Mouse (Mus musculus) forebrain, postnatal 0 days (tissue): ENCODE measurements around the gene St3gal2. TPM values are rescaled to one million over a fixed set of nuclear protein-coding genes. Genes with fewer than 3 reads are reported as not detected.

Experiments
- ATAC-seq: fragments of 200-750 bp; cut with Nextera tagmentation; 2 replicates; pipeline ENCODE4 v1.8.0; 2017; ENCODE audit warnings: mild to moderate bottlenecking, moderate library complexity
- DNase-seq: peaks from one replicate; pipeline ENCODE4 v3.0.0-alpha.2; 2015
- H3K27ac ChIP-seq: fragments of 300-500 bp; sonication (generic); 2 replicates; pipeline ENCODE4 v1.5.1; 2014; ENCODE audit warnings: low read depth, mild to moderate bottlenecking, antibody characterized with exemption, low read length, moderate library complexity, mixed read lengths
- H3K27me3 ChIP-seq: fragments of 300-500 bp; sonication (generic); 2 replicates; pipeline ENCODE4 v1.6.1; 2014; ENCODE audit warnings: mild to moderate bottlenecking, low read length, mixed read lengths; ENCODE audit not compliant: insufficient read depth
- H3K36me3 ChIP-seq: fragments of 300-500 bp; sonication (generic); 2 replicates; pipeline ENCODE4 v1.6.1; 2014; ENCODE audit warnings: mild to moderate bottlenecking, moderate library complexity; ENCODE audit not compliant: insufficient read depth
- H3K4me1 ChIP-seq: fragments of 300-500 bp; sonication (generic); 2 replicates; pipeline ENCODE4 v1.6.1; 2014; ENCODE audit warnings: antibody characterized with exemption; ENCODE audit not compliant: insufficient read depth
- H3K4me2 ChIP-seq: fragments of 300-500 bp; sonication (generic); 2 replicates; pipeline ENCODE4 v1.6.1; 2014; ENCODE audit warnings: low read depth, mild to moderate bottlenecking, moderate library complexity
- H3K4me3 ChIP-seq: fragments of 300-500 bp; sonication (generic); 2 replicates; pipeline ENCODE4 v1.5.1; 2014; ENCODE audit warnings: low read depth, low read length, mixed read lengths
- H3K9ac ChIP-seq: fragments of 300-500 bp; sonication (generic); 2 replicates; pipeline ENCODE4 v1.6.1; 2014; ENCODE audit warnings: mild to moderate bottlenecking
- H3K9me3 ChIP-seq: fragments of 300-500 bp; sonication (generic); 2 replicates; pipeline ENCODE4 v1.6.1; 2016; ENCODE audit warnings: low read length
- CTCF ChIP-seq: sonication (generic); IDR thresholded peaks from 2 replicates; pipeline ENCODE4 v1.5.1; 2016; ENCODE audit warnings: antibody characterized with exemption, control low read depth, low read depth
- WGBS: fragments of 180-500 bp; shearing (Covaris S2); extraction: QIAGEN DNeasy Blood & Tissue Kit; methylation state at CpG from one replicate; pipeline ENCODE4 v1.1.7; 2014; 5-methylcytosine and 5-hydroxymethylcytosine counted together
- polyA plus RNA-seq: library from polyadenylated mRNA; unstranded; fragments of >200 nt; fragmentation: Nextera tagmentation; extraction: Ambion mirVana; gene quantifications from 2 replicates; pipeline ENCODE4 v1.2.1, GENCODE M21; 2015
- total RNA-seq: library from RNA; depleted of rRNA; stranded (reverse); fragments of >200 nt; gene quantifications from 2 replicates; pipeline ENCODE4 v1.2.3, GENCODE M21; 2014

Gene St3gal2
- total and polyA plus RNA-seq, 2 experiments from 2014 or later: 22.1 to 30.7 TPM

- Histone ChIP-seq H3K27ac (no peak overlapping the region), H3K4me3 (no peak overlapping the region), H3K4me2 (no peak overlapping the region), H3K27me3 (no peaks in the 10 kb centered on the region), H3K9ac (no peak overlapping the region), H3K4me1 (no peaks in the 10 kb centered on the region), H3K36me3 (peaks cover 10% of the 10 kb centered on the region), H3K9me3 (no peaks in the 10 kb centered on the region)
- ATAC-seq (no peak), DNase-seq (no peak)
- 82% methylated on average over 8 of the region's 8 CpGs for WGBS
- TF ChIP-seq CTCF: no peak
These were observed 31.3 kb upstream of the St3gal2 start for GRCm38 (mm10) chr8:110888441-110888840.

GRCm38 (mm10) chr8:110888860-110889259 lies 30.9 kb upstream of the St3gal2 start:
- no peak for DNase-seq

GRCm38 (mm10) chr8:110889904-110890470 lies 29.7 kb upstream of the St3gal2 start:
- WGBS: 76% methylated on average over 12 of the region's 12 CpGs
- TF ChIP-seq CTCF: no peak
- H3K27ac ChIP-seq: no peak overlapping the region
- no peak overlapping the region for H3K4me2 ChIP-seq
- no peaks in the 10 kb centered on the region for H3K27me3 ChIP-seq
- no peak overlapping the region for H3K4me3 ChIP-seq
- no peaks in the 10 kb centered on the region for H3K4me1 ChIP-seq
- H3K36me3 ChIP-seq: no peaks in the 10 kb centered on the region
- ATAC-seq (no peak), DNase-seq (no peak)
- no peaks in the 10 kb centered on the region for H3K9me3 ChIP-seq
- no peak overlapping the region for H3K9ac ChIP-seq

More at GRCm38 (mm10) chr8:110888860-110889259, 30.9 kb upstream of the St3gal2 start:
- no peak for TF ChIP-seq CTCF
- WGBS: 93% methylated on average over 16 of the region's 16 CpGs
- ATAC-seq: no peak
- Histone ChIP-seq H3K27ac (no peak overlapping the region), H3K4me3 (no peak overlapping the region), H3K36me3 (peaks cover 6% of the 10 kb centered on the region), H3K4me1 (no peaks in the 10 kb centered on the region), H3K9ac (no peak overlapping the region), H3K4me2 (no peak overlapping the region), H3K9me3 (no peaks in the 10 kb centered on the region), H3K27me3 (no peaks in the 10 kb centered on the region)

DNA sequence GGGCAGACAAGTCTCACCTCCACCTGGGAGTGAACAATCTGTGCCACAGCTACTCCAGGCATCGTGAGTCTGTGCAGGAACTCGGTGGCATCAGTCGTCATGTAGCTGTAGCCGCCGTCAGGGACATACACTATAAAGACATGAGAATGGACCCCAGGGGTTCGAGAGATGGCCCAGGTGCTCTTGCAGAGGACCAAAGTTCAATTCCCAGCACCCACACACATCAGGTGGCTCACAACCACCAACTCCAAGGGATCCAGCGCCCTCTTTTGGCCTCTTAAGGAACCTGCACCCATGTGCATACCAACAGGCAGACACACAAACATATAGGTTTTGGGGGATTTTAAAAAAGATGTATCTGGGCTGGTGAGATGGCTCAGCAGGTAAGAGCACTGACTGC lies 27.7 kb upstream of the St3gal2 start:
- 86% methylated on average over 7 of the region's 7 CpGs for WGBS
- TF ChIP-seq CTCF: no peak

GRCm38 (mm10) chr8:110892913-110893312 lies 26.8 kb upstream of the St3gal2 start:
- Histone ChIP-seq H3K4me3 (no peak overlapping the region), H3K4me1 (no peaks in the 10 kb centered on the region), H3K9me3 (no peaks in the 10 kb centered on the region), H3K9ac (no peak overlapping the region), H3K27ac (no peak overlapping the region), H3K4me2 (no peak overlapping the region), H3K27me3 (no peaks in the 10 kb centered on the region), H3K36me3 (no peaks in the 10 kb centered on the region)
- TF ChIP-seq CTCF: no peak
- DNase-seq: no peak
- no peak for ATAC-seq
- 94% methylated on average over 2 of the region's 2 CpGs for WGBS

More for the DNA sequence above, 27.7 kb upstream of the St3gal2 start:
- no peak for DNase-seq
- H3K9me3 ChIP-seq: no peaks in the 10 kb centered on the region
- H3K4me3 ChIP-seq: no peak overlapping the region
- no peak for ATAC-seq
- no peaks in the 10 kb centered on the region for H3K4me1 ChIP-seq
- no peaks in the 10 kb centered on the region for H3K36me3 ChIP-seq
- no peak overlapping the region for H3K27ac ChIP-seq
- H3K9ac ChIP-seq: no peak overlapping the region
- no peak overlapping the region for H3K4me2 ChIP-seq
- no peaks in the 10 kb centered on the region for H3K27me3 ChIP-seq

DNA sequence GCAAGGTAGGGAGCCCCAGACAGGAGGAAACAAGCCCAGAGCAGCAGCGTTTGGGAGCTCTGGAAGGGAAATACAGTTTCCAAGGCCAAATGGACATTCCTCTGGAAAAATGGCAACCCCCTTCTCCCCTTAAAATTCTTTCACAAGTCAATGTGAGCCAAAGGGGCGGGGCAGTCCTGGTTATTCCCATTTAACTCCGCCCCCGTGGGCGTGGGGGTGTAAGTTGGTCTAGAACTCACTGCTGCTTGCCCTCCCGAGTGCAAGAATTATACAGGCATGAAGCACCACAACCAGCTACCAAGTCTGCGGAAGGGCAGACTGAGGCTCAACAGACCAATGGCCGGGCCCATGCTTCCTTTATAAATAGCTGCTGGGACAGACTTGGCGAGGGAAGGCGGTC lies 24.9 kb upstream of the St3gal2 start:
- Histone ChIP-seq H3K4me3 (no peak overlapping the region), H3K27ac (no peak overlapping the region), H3K36me3 (no peaks in the 10 kb centered on the region), H3K9ac (no peak overlapping the region), H3K27me3 (no peaks in the 10 kb centered on the region), H3K9me3 (no peaks in the 10 kb centered on the region), H3K4me1 (no peaks in the 10 kb centered on the region), H3K4me2 (no peak overlapping the region)
- 86% methylated on average over 10 of the region's 10 CpGs for WGBS
- DNase-seq: no peak
- no peak for ATAC-seq
- TF ChIP-seq CTCF: no peak

DNA sequence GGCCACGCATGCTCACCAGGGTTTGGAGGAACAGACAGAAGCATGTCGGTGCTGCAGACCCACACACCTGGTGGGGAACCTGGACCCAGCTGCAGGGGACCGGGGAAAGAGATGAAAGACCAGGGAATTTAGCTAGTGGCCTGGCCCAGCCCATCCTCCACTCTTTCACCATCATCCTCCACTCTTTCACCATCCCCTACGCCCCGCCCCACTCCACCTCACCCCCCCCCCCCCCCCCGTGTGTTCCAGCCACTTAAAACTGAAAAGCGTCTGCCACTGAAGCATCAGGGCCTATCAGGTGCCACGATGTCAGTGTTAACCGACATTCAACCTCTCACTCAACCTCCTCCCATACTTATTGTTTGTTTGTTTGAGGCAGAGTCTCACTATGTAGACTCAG lies 24.5 kb upstream of the St3gal2 start:
- H3K4me1 ChIP-seq: no peaks in the 10 kb centered on the region
- no peak for ATAC-seq
- no peaks in the 10 kb centered on the region for H3K36me3 ChIP-seq
- 81% methylated on average over 9 of the region's 9 CpGs for WGBS
- H3K4me3 ChIP-seq: no peak overlapping the region
- no peaks in the 10 kb centered on the region for H3K27me3 ChIP-seq
- TF ChIP-seq CTCF: no peak
- no peak overlapping the region for H3K4me2 ChIP-seq
- H3K9me3 ChIP-seq: no peaks in the 10 kb centered on the region
- H3K9ac ChIP-seq: no peak overlapping the region
- no peak for DNase-seq
- no peak overlapping the region for H3K27ac ChIP-seq
